Mouse (Mus musculus) CD4-positive, CD25-positive, alpha-beta regulatory T cell (primary cell): ENCODE results near the gene Clptm1l. TPM values are rescaled to one million over a fixed set of nuclear protein-coding genes. Genes with fewer than 3 reads are reported as not detected.

Source experiments
- polyA plus RNA-seq: library from polyadenylated mRNA; unstranded; fragments of 100-300 nt; shearing (Covaris generic); gene quantifications from one replicate; pipeline ENCODE4 v1.2.1, GENCODE M21; 2017

The Clptm1l gene
- 223 TPM for polyA plus RNA-seq

DNA sequence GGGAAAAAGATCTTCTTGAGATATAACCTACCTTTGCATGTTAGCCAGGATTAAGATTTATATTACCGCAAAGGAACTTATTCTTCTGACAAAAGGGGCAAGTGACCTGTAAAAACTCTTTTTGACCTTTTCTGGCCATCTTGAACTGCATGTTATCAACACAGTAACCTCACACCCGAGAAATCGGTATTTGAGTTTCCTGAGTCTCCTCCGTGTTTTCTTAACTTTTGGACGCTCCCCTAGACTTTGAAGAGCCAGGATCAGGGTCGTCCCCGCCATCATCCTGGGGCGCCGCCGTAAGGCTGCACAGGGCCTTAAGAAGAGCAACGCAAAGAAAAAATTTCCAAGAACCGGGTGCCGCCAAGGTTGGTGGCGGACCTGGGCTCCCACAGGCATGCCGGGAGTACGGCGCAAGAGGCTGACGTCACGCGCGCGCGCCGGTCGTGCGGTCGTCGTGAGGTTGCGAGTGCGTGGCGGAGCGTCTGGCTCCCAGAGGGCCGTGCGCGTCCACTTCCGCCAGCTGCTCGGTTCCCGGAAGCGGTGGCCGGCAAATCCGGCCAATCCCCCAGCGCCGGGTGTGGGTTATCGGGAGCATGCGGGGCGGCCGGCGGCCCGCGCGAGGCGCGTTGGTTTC is at the start of gene Clptm1l:
Gene Clptm1l, plus strand, starts transcription at position 485 of the 634 bp plus-strand sequence.

GRCm38 (mm10) chr13:73626745-73627549 is 23.1 kb downstream of the Clptm1l start, which contains the start of gene Tert:
Gene Tert, plus strand, starts transcription at chr13:73626911.

Other genes with a start within 250 kb of the Clptm1l start
- 61.0 TPM for gene Lpcat1, start 136.8 kb upstream of the Clptm1l start, polyA plus RNA-seq
- not detected for gene Slc6a3, start 67.3 kb upstream of the Clptm1l start, polyA plus RNA-seq
- 5.0 TPM for gene Tert, start 22.9 kb downstream of the Clptm1l start, polyA plus RNA-seq
- gene Slc6a18, start 74.0 kb downstream of the Clptm1l start, polyA plus RNA-seq, result not detected
- gene Slc6a19, start 100.9 kb downstream of the Clptm1l start, polyA plus RNA-seq, result not detected
- gene Slc12a7, start 129.1 kb downstream of the Clptm1l start, polyA plus RNA-seq, result 91.2 TPM
- gene Nkd2, start 243.6 kb downstream of the Clptm1l start, polyA plus RNA-seq, result 0.23 TPM